Mouse (Mus musculus) left cerebral cortex, adult 11 months (tissue): Measurements from ENCODE around the gene Agrn.

Experiments used
- DNase-seq: peaks from one replicate; pipeline ENCODE4 v3.0.0; 2022; ENCODE audit warnings: low spot score

The Agrn gene

GRCm38 (mm10) chr4:156202462-156202893 lies 5.2 kb upstream of the Agrn start:
- DNase-seq, result no peak

GRCm38 (mm10) chr4:156200623-156201475 lies 3.6 kb upstream of the Agrn start, which contains the start of gene Isg15:
Isg15 (minus strand) TSS chr4:156200818.
- no peak for DNase-seq

- peak; percentile 70 for DNase-seq
Measured at GRCm38 (mm10) chr4:156197829-156198205, 529 bp upstream of the Agrn start.

GRCm38 (mm10) chr4:156195927-156196870 lies 1.1 kb downstream of the Agrn start:
- no peak for DNase-seq

GRCm38 (mm10) chr4:156194346-156194745 lies 2.9 kb downstream of the Agrn start:
- DNase-seq, result no peak

GRCm38 (mm10) chr4:156193906-156194305 lies 3.4 kb downstream of the Agrn start:
- no peak for DNase-seq

GRCm38 (mm10) chr4:156193200-156193590 lies 4.1 kb downstream of the Agrn start:
- DNase-seq, result no peak

- no peak for DNase-seq
Measured at GRCm38 (mm10) chr4:156192421-156193199, 4.7 kb downstream of the Agrn start.

GRCm38 (mm10) chr4:156188811-156189323 lies 8.4 kb downstream of the Agrn start:
- no peak for DNase-seq

GRCm38 (mm10) chr4:156188162-156188810 lies 9.0 kb downstream of the Agrn start:
- no peak for DNase-seq

- DNase-seq, result no peak
Measured at GRCm38 (mm10) chr4:156185950-156186850, 11.1 kb downstream of the Agrn start.

GRCm38 (mm10) chr4:156185456-156185949 lies 11.8 kb downstream of the Agrn start:
- no peak for DNase-seq

GRCm38 (mm10) chr4:156184291-156184954 lies 12.9 kb downstream of the Agrn start:
- no peak for DNase-seq

- DNase-seq, result no peak
Measured at GRCm38 (mm10) chr4:156183747-156184146, 13.5 kb downstream of the Agrn start.

- DNase-seq, result no peak
Measured at GRCm38 (mm10) chr4:156177630-156178029, 19.7 kb downstream of the Agrn start.

GRCm38 (mm10) chr4:156171828-156172227 lies 25.5 kb downstream of the Agrn start:
- no peak for DNase-seq

GRCm38 (mm10) chr4:156169129-156169528 lies 28.2 kb downstream of the Agrn start:
- no peak for DNase-seq

- no peak for DNase-seq
Measured at GRCm38 (mm10) chr4:156168611-156169010, 28.7 kb downstream of the Agrn start.

- DNase-seq, result no peak
Measured at GRCm38 (mm10) chr4:156166477-156166876, 30.8 kb downstream of the Agrn start.
